Mouse (Mus musculus): ENCODE data around the gene Mpped1.

The Mpped1 gene

GRCm38 (mm10) chr15:83796924-83797323, 17.7 kb downstream of the Mpped1 start:
- DNase-seq (ENCODE audit: low spot score), result no peak

- no peak for DNase-seq (ENCODE audit: low spot score)
Measured at GRCm38 (mm10) chr15:83798964-83799363, 19.7 kb downstream of the Mpped1 start.

DNA sequence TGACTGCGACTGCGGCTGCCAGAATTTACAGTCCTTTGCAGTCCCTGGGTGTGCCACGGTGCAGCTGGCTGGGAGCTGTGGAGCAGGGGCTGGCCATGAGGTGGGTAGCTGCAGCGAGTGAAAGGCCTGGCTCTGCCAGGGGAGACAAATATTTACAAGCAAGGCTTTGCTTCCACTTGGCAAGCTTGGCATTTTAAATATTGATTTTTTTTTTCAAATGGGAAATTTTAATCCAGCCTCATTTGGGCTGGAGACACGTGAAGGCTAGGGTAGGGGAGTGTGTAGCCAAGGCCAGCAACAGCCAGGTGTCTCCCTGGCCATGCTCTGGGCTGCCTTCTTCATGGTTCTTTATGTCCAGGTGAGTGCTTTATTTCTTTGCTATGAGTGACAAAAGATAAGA, 21.7 kb downstream of the Mpped1 start:
- no peak for DNase-seq (ENCODE audit: low spot score)

DNA sequence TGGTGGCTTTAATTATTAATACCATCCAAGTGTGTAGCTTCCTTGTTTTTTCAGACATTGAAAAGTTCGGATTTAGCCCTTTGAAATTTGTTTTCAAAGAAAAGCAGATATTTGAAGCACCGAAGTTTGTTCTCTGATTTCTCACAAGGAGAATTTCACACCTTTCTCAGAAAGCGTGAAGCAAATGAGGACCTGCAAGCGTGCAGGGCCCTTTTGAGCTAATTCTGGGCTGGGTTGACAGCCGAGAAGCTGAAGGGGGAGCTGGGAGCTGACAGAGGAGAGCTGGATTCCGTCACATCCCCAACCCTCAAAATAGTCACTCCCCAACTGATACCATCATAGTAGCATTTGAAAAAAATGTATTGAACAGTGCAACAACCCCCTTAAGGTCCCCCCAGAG, 34.8 kb downstream of the Mpped1 start:
- no peak for DNase-seq (ENCODE audit: low spot score)

- DNase-seq (ENCODE audit: low spot score), result no peak
Measured at GRCm38 (mm10) chr15:83828011-83828410, 48.7 kb downstream of the Mpped1 start.

- no peak for DNase-seq (ENCODE audit: low spot score)
Measured at GRCm38 (mm10) chr15:83829226-83829625, 50.0 kb downstream of the Mpped1 start.

DNA sequence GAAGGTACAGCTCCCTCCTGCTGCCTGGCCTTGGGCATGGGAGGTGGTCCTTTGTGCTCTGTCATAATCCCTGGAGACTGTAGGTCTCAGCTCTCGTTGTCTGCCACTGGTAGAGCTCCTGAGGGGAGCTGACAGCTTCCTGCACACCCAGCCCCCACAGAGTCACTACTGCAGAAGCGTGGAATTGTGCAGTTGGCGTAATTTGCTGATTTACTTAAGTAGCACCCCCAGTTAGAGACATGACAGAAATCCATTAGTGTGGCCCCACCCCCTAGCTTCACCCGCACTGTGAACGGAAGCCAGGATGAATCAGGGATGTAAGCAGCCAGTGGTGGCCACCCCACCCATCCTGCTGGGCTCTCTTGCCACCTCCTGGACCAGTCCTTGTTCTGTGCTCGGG, 53.0 kb downstream of the Mpped1 start:
- DNase-seq (ENCODE audit: low spot score), result no peak

DNA sequence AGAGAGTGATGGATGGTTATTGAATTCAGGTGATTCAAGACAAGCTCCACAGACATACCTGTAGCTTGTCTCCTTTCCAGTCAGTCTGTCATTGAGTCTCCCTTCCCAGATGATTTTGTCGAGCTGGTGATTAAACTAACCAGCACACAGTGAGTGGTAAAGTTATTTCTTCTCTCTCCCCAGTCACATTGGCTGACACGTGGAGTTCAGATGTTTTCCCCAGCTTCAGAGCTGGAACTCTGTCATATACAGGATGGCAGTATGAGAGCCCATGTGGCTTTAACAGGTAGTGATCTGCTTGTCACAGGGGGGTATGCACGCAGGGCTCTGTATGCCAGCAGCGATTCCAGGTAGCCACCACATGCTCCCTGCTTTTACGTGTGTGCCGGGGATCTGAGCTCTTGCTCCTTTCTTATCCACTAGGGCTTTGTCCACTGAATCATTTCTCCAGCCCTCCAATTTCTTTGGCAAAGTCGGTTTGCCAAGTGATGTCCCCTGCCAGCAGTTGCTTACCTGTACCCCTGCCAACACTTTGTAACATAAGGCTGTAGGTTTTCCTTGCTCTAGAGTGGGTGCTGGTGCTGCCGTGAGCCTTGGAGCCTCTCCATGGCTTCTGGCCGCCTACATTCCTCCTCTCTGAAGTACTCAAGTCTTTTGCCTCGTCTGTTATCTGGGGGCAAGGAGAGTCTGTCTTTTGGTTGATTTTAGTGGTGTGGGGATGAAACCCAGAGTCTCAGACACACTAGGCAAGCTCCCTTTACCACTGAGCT, 61.9 kb downstream of the Mpped1 start:
- no peak for DNase-seq (ENCODE audit: low spot score)

DNA sequence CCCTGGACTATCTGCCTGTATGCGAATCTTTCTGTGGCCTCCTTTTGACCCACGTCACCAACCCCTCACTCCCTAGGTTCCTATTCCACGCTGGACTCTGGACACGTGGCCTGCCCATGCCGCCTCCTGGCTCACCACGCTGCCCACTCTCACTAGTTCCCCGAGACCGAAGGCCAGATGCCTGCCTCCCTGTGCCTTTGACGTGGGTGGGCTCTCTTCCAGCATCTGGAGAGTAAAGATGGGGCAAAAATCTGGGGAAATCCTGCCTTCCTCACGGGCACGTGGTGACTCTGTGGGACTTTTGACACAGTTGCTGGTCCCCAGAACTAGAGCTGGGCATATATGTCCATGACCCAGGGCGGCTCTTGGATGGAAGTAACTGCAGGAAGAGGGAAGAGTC, 63.2 kb downstream of the Mpped1 start:
- no peak for DNase-seq (ENCODE audit: low spot score)

- no peak for DNase-seq (ENCODE audit: low spot score)
Measured at GRCm38 (mm10) chr15:83842915-83843789, 63.9 kb downstream of the Mpped1 start.

- no peak for DNase-seq (ENCODE audit: low spot score)
Measured at GRCm38 (mm10) chr15:83845734-83846133, 66.5 kb downstream of the Mpped1 start.

DNA sequence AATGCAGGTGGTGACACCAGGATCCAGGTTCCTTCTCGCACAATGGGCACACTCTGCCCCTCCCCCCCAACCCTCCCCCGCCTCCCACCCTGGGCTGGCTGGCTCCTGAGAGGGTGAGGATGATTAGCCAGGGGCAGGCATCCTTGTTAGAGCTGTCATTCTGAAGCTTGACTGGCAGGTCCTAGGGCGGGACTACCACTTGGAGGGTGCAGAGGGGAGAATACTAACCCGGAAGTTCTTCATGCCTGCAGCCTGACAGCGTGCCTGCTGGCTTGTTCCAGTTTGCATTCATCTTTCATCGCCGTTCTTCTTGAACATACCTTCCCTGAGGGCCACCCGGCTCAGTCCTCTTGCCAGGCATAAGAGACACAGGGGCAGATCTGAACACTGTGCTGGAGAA, 67.3 kb downstream of the Mpped1 start:
- DNase-seq (ENCODE audit: low spot score), result no peak

- no peak for DNase-seq (ENCODE audit: low spot score)
Measured at GRCm38 (mm10) chr15:83847512-83847911, 68.2 kb downstream of the Mpped1 start.

GRCm38 (mm10) chr15:83848193-83848592, 68.9 kb downstream of the Mpped1 start:
- DNase-seq (ENCODE audit: low spot score), result no peak

- no peak for DNase-seq (ENCODE audit: low spot score)
Measured at GRCm38 (mm10) chr15:83853400-83853811, 74.1 kb downstream of the Mpped1 start.

DNA sequence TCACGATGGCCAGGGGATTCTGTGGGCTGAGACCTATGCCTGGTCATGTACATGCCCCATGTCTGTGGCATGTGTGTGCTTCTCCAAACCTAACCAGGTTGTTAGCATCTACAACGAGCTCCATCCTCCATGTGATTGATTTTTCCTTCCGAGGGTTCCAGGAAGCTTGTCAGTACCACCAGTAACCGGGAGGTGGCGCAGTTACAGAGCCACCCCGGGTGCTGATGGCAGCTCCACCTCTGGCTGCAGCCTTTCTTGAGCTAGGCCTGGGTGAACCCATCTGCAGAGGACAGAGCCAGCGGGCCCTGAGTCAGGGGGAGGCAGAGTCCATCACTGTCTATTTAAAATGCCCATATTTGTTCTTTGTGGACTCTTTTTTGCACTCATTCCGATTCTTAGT, 77.9 kb downstream of the Mpped1 start:
- no peak for DNase-seq (ENCODE audit: low spot score)

DNA sequence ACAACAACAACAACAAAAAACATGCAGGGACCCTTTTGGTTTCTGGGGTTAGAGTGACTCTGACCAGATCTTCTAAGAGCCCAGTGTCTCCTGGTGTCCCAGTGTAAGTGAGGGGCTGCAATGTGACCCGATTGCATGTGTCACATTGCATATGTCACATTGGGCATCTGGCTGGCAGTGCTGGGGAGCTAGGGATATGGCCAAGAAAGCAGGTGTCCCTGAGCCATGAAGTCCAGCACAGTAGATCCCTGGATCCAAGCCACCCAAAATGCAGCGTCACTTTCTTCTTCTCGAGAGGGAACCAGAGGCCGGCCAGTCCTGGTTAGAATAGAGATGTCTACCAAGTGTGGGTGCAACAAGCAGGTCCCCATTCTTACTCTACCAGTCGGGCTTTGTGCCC, 86.4 kb downstream of the Mpped1 start:
- DNase-seq (ENCODE audit: low spot score), result no peak

GRCm38 (mm10) chr15:83870936-83871335, 91.7 kb downstream of the Mpped1 start:
- no peak for DNase-seq (ENCODE audit: low spot score)

- DNase-seq (ENCODE audit: low spot score), result no peak
Measured at GRCm38 (mm10) chr15:83877155-83877866, 98.0 kb downstream of the Mpped1 start.

- DNase-seq (ENCODE audit: low spot score), result no peak
Measured at GRCm38 (mm10) chr15:83877898-83878297, 98.6 kb downstream of the Mpped1 start.

- peak; percentile 18 for DNase-seq (ENCODE audit: low spot score)
Measured at GRCm38 (mm10) chr15:83879845-83880244, 100.6 kb downstream of the Mpped1 start.

DNA sequence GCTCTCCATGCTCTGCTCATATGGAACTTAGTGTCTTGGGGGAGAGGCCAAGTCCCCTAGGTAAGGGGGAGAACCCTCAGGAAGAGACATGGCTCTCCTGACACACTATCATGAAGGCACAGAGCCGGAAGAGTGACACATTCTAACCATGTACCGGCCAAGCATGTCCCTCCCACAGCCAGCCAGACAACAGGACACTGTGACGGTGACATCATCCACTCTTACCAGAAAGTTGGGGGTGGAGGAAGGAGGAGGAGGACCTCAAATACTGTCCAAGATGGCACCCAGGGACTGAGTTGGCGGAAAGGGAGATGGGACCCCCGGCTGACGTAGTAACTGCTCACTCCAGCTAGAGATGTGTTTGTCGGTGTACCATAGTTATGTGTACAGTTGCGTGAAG, 104.6 kb downstream of the Mpped1 start:
- no peak for DNase-seq (ENCODE audit: low spot score)

- no peak for DNase-seq (ENCODE audit: low spot score)
Measured at GRCm38 (mm10) chr15:83884291-83884690, 105.0 kb downstream of the Mpped1 start.

Data from yolk sac, embryonic 10.5 days (tissue).